Mouse (Mus musculus): Measurements from ENCODE around the gene Tmem151a. TPM values are rescaled to one million over a fixed set of nuclear protein-coding genes. Genes with fewer than 3 reads are reported as not detected.

The Tmem151a gene
- polyA plus RNA-seq, 1 experiment from 2014 or later: 1.8 TPM

- H3K27me3 ChIP-seq (ENCODE audit: insufficient read depth, poor library complexity, severe bottlenecking): peaks cover 80% of the 10 kb centered on the region
- no peaks in the 10 kb centered on the region for H3K9me3 ChIP-seq
- 82% methylated on average over 7 of the region's 7 CpGs for WGBS
- H3K4me3 ChIP-seq: peak overlapping the region; percentile 61; the same call in 1 of the 2 replicates
- no peaks in the 10 kb centered on the region for H3K36me3 ChIP-seq
- peak overlapping the region; percentile 90 for H3K27ac ChIP-seq
- no peak for DNase-seq (ENCODE audit: low spot score)
- peaks cover 69% of the 10 kb centered on the region for H3K4me1 ChIP-seq (replicated peaks)
These were observed 15.4 kb downstream of the Tmem151a start for GRCm38 (mm10) chr19:5069978-5070377.

GRCm38 (mm10) chr19:5069486-5069885, 15.8 kb downstream of the Tmem151a start:
- H3K4me1 ChIP-seq (replicated peaks): peaks cover 74% of the 10 kb centered on the region
- peak overlapping the region; percentile 90; the same call in 1 of the 2 replicates for H3K27ac ChIP-seq
- H3K27me3 ChIP-seq (ENCODE audit: insufficient read depth, poor library complexity, severe bottlenecking): peaks cover 79% of the 10 kb centered on the region
- H3K4me3 ChIP-seq: peak overlapping the region; percentile 61
- WGBS: 83% methylated on average over 5 of the region's 5 CpGs
- DNase-seq (ENCODE audit: low spot score): no peak
- no peaks in the 10 kb centered on the region for H3K36me3 ChIP-seq
- no peaks in the 10 kb centered on the region for H3K9me3 ChIP-seq

DNA sequence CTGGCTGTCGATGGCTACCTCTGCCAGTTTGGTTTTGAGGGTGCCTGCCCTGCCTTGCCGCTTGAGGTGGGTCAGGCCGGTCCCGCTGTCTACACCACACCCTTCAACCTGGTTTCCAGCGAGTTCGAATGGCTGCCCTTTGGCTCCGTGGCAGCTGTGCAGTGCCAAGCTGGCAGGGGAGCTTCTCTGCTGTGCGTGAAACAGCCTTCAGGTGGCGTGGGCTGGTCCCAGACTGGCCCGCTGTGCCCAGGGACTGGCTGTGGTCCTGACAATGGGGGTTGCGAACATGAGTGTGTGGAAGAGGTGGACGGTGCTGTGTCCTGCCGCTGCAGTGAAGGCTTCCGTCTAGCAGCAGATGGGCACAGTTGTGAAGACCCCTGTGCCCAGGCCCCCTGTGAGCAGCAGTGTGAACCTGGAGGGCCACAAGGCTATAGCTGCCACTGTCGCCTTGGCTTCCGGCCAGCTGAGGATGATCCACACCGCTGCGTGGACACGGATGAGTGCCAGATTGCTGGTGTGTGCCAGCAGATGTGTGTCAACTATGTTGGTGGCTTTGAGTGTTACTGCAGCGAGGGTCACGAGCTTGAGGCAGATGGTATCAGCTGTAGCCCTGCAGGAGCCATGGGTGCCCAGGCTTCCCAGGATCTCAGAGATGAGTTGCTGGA, 16.6 kb downstream of the Tmem151a start:
- DNase-seq (ENCODE audit: low spot score): no peak
- peaks cover 71% of the 10 kb centered on the region for H3K27me3 ChIP-seq (ENCODE audit: insufficient read depth, poor library complexity, severe bottlenecking)
- H3K36me3 ChIP-seq: no peaks in the 10 kb centered on the region
- H3K4me3 ChIP-seq: peak overlapping the region; percentile 61
- 38% methylated on average over 21 of the region's 21 CpGs for WGBS
- peak overlapping the region; percentile 88 for H3K27ac ChIP-seq
- peaks cover 76% of the 10 kb centered on the region for H3K4me1 ChIP-seq (replicated peaks)
- H3K9me3 ChIP-seq: no peaks in the 10 kb centered on the region

DNA sequence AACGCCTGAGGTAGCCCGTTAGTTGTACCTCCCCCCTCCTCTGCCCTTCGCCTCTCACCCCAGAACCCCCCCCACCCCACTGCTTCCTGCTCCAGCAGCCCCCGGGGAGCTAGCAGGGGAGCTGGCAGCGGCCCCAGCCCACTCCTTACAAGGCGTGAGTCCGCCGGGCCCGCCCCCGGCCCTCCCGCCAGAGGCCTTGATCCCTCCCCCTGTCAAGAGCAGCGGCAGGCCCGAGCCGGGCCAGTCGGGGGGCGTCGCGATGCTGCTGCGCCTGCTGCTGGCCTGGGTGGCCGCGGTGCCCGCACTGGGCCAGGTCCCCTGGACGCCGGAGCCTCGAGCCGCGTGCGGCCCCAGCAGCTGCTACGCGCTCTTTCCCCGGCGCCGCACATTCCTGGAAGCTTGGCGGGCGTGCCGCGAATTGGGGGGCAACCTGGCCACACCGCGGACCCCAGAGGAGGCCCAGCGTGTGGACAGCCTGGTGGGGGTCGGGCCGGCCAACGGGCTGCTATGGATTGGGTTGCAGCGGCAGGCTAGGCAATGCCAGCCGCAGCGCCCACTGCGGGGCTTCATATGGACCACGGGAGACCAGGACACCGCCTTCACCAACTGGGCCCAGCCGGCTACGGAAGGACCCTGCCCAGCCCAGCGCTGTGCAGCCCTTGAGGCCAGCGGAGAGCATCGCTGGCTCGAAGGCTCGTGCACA, 17.3 kb downstream of the Tmem151a start, which contains the start of gene Cd248:
Gene Cd248 (plus strand): TSS at position 212 of the 703 bp plus-strand sequence.
- H3K9me3 ChIP-seq: no peaks in the 10 kb centered on the region
- H3K4me3 ChIP-seq: peak within 1 kb of the TSS; percentile 61
- peaks cover 69% of the 10 kb centered on the region for H3K27me3 ChIP-seq (ENCODE audit: insufficient read depth, poor library complexity, severe bottlenecking)
- H3K36me3 ChIP-seq: no peaks in the 10 kb centered on the region
- peak within 1 kb of the TSS; percentile 88 for H3K27ac ChIP-seq
- peaks cover 76% of the 10 kb centered on the region for H3K4me1 ChIP-seq (replicated peaks)
- WGBS: 1% methylated on average over 56 of the region's 56 CpGs
- peak; percentile 74 for DNase-seq (ENCODE audit: low spot score)

- H3K27ac ChIP-seq: peak overlapping the region; percentile 88
- no peaks in the 10 kb centered on the region for H3K36me3 ChIP-seq
- peak overlapping the region; percentile 61 for H3K4me3 ChIP-seq
- H3K4me1 ChIP-seq (replicated peaks): peaks cover 75% of the 10 kb centered on the region
- 15% methylated on average over 15 of the region's 15 CpGs for WGBS
- DNase-seq (ENCODE audit: low spot score): no peak
- peaks cover 69% of the 10 kb centered on the region for H3K27me3 ChIP-seq (ENCODE audit: insufficient read depth, poor library complexity, severe bottlenecking)
- no peaks in the 10 kb centered on the region for H3K9me3 ChIP-seq
These were observed 18.1 kb downstream of the Tmem151a start for GRCm38 (mm10) chr19:5067040-5067799.

DNA sequence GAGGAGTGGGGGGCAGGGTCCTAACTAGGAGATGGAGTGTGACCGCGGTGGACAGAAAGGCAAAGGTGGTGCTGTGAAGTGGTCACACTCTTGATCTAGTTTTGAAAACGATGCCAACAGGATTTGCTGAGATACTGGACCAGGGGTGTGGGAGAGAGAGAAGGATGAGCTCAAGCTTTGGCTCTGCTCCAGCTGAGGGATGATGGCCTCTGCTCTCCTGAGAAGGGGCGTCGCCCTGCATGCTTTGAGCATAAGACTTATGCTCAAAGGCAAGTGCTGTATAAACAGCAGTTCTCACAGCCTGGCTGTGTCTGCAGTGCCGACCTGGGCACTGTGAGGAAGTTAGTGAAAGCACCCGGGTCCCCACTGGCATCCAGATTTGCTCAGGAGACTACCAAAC, 20.2 kb downstream of the Tmem151a start:
- Histone ChIP-seq H3K27ac (peak overlapping the region; percentile 54), H3K9me3 (no peaks in the 10 kb centered on the region), H3K4me1 (replicated peaks) (peaks cover 69% of the 10 kb centered on the region), H3K27me3 (ENCODE audit: insufficient read depth, poor library complexity, severe bottlenecking) (peaks cover 57% of the 10 kb centered on the region), H3K36me3 (no peaks in the 10 kb centered on the region), H3K4me3 (no peak overlapping the region)
- no peak for DNase-seq (ENCODE audit: low spot score)
- WGBS: 75% methylated on average over 7 of the region's 7 CpGs

- H3K36me3 ChIP-seq: no peaks in the 10 kb centered on the region
- WGBS: 70% methylated on average over 6 of the region's 6 CpGs
- peaks cover 41% of the 10 kb centered on the region for H3K27me3 ChIP-seq (ENCODE audit: insufficient read depth, poor library complexity, severe bottlenecking)
- peaks cover 67% of the 10 kb centered on the region for H3K4me1 ChIP-seq (replicated peaks)
- H3K27ac ChIP-seq: 0 out of 2 replicates have a peak overlapping the region, but pooled peaks have one; percentile 13
- no peak overlapping the region for H3K4me3 ChIP-seq
- H3K9me3 ChIP-seq: no peaks in the 10 kb centered on the region
- DNase-seq (ENCODE audit: low spot score): no peak
These were observed 22.9 kb downstream of the Tmem151a start for GRCm38 (mm10) chr19:5062446-5062845.

DNA sequence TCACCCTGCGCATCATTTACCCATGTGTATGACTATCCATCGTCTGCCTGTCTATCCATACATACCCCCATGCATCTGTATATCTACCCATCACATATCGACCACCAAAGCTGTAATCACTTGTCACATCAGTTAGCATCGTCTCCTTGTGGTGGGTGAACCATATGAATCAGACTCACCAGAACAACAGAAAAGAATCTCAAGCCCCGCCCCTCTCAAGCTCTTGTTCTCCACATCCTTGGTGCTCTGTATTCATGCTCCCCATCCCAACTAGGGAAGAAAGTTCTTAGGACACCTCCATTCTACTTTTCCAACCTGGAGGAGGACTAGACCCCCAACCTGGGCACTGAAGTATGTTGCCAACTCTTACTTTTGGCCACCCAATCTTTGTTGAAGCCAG, 23.3 kb downstream of the Tmem151a start:
- H3K27ac ChIP-seq: no peak overlapping the region

GRCm38 (mm10) chr19:5060365-5061330, 24.7 kb downstream of the Tmem151a start:
- H3K4me1 ChIP-seq (replicated peaks): peaks cover 72% of the 10 kb centered on the region
- no peak for DNase-seq (ENCODE audit: low spot score)
- peak overlapping the region; percentile 64 for H3K27ac ChIP-seq
- WGBS: 40% methylated on average over 5 of the region's 5 CpGs
- peaks cover 24% of the 10 kb centered on the region for H3K27me3 ChIP-seq (ENCODE audit: insufficient read depth, poor library complexity, severe bottlenecking)
- no peaks in the 10 kb centered on the region for H3K36me3 ChIP-seq
- no peaks in the 10 kb centered on the region for H3K9me3 ChIP-seq
- H3K4me3 ChIP-seq: no peak overlapping the region

More for the DNA sequence above, 23.3 kb downstream of the Tmem151a start:
- Histone ChIP-seq H3K36me3 (no peaks in the 10 kb centered on the region), H3K4me1 (replicated peaks) (peaks cover 65% of the 10 kb centered on the region), H3K27me3 (ENCODE audit: insufficient read depth, poor library complexity, severe bottlenecking) (peaks cover 38% of the 10 kb centered on the region), H3K9me3 (no peaks in the 10 kb centered on the region), H3K4me3 (no peak overlapping the region)
- no peak for DNase-seq (ENCODE audit: low spot score)
- 88% methylated on average over 5 of the region's 5 CpGs for WGBS

DNA sequence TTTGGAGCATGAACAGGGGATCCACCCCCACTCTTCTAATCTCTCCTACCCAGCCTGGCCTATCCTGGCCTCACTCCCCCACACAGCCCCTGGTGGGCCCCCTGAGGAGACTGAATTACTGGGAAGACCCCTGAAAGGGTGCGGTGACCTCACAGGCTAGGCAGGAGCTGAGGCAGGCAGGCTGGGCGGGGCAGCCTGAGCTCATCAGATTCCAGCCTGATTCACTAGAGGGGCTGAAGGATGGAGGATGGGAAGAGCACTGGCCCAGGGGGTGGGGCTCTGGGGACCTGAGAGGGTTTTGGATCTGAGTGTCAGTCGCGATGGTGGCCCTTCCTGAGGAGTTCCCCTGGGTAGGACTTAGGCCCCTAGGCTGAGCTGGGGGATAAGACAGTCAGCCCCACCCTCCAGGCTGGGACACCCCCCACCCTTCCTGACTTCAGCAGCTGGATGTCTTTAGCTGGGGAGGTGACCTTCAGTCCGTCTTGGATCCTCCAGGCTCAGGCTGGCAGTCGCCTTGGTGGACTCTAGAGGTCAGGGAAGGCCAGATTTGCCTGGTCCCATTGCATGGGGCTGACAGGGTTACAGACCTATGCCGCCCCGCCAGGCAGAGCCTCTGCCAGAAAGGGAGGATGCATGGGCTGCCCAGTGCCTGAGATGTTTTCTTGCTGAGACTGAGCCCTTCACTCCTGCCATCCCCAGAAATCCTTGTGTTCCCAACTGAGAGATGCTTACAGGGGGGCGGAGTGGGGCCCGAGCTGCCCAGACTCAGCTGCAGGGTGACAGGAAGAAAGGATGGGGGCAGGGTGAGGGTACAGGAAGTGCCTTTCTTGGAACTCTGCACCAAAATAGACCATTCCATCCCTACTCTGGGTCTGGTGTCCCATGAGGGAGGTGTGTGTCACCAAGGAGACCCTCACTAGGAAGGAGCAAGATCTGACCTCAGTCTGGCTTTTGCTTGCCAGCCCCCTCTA, 26.2 kb downstream of the Tmem151a start:
- Histone ChIP-seq H3K4me3 (no peak overlapping the region; the same call in 1 of the 2 replicates), H3K27ac (peak overlapping the region; percentile 64), H3K27me3 (ENCODE audit: insufficient read depth, poor library complexity, severe bottlenecking) (peaks cover 27% of the 10 kb centered on the region), H3K4me1 (replicated peaks) (peaks cover 59% of the 10 kb centered on the region), H3K9me3 (no peaks in the 10 kb centered on the region), H3K36me3 (no peaks in the 10 kb centered on the region)
- 10% methylated on average over 10 of the region's 10 CpGs for whole genome bisulfite sequencing
- peak; percentile 20 for DNase-seq (ENCODE audit: low spot score)

All from hindbrain, embryonic 10.5 days (tissue).